Mouse (Mus musculus) liver, embryonic 13.5 days (tissue): ENCODE measurements around the gene Josd1. TPM values are rescaled to one million over a fixed set of nuclear protein-coding genes. Genes with fewer than 3 reads are reported as not detected.

Source experiments
- ATAC-seq: fragments of 200-750 bp; cut with Nextera tagmentation; 2 replicates; pipeline ENCODE4 v1.8.0; 2017; ENCODE audit warnings: low read depth, mild to moderate bottlenecking, moderate number of reproducible peaks, moderate library complexity
- DNase-seq: peaks from one replicate; pipeline ENCODE4 v3.0.0; 2022
- H3K27ac ChIP-seq: fragments of 300-500 bp; sonication (generic); 2 replicates; pipeline ENCODE4 v1.5.1; 2015; ENCODE audit warnings: moderate library complexity, mild to moderate bottlenecking, inconsistent platforms
- H3K27me3 ChIP-seq: fragments of 300-500 bp; sonication (generic); 2 replicates; pipeline ENCODE4 v1.6.1; 2015; ENCODE audit warnings: mild to moderate bottlenecking, inconsistent platforms
- H3K36me3 ChIP-seq: fragments of 300-500 bp; sonication (generic); 2 replicates; pipeline ENCODE4 v1.6.1; 2015; ENCODE audit warnings: mild to moderate bottlenecking, inconsistent platforms
- H3K4me1 ChIP-seq: fragments of 300-500 bp; sonication (generic); replicated peaks from 2 replicates; pipeline ENCODE4 v1.6.1; 2015; ENCODE audit warnings: inconsistent platforms
- H3K4me2 ChIP-seq: fragments of 300-500 bp; sonication (generic); 2 replicates; pipeline ENCODE4 v1.6.1; 2015; ENCODE audit warnings: inconsistent platforms, mild to moderate bottlenecking, moderate library complexity
- H3K4me3 ChIP-seq: fragments of 300-500 bp; sonication (generic); replicated peaks from 2 replicates; pipeline ENCODE4 v1.5.1; 2015; ENCODE audit warnings: mild to moderate bottlenecking, inconsistent platforms
- H3K9ac ChIP-seq: fragments of 300-500 bp; sonication (generic); 2 replicates; pipeline ENCODE4 v1.6.1; 2015; ENCODE audit warnings: mild to moderate bottlenecking, inconsistent platforms
- H3K9me3 ChIP-seq: fragments of 300-500 bp; sonication (generic); replicated peaks from 2 replicates; pipeline ENCODE4 v1.6.1; 2016; ENCODE audit warnings: inconsistent platforms
- WGBS: fragments of 180-500 bp; shearing (Covaris S2); methylation state at CpG from one replicate; pipeline ENCODE4 v1.1.7; 2015; ENCODE audit not compliant: insufficient replicate concordance; 5-methylcytosine and 5-hydroxymethylcytosine counted together
- polyA plus RNA-seq: library from polyadenylated mRNA; unstranded; fragments of >200 nt; fragmentation: Nextera tagmentation; extraction: Ambion mirVana; gene quantifications from 2 replicates; pipeline ENCODE4 v1.2.1, GENCODE M21; 2015

The Josd1 gene
- polyA plus RNA-seq, 1 experiment from 2014 or later = 20.0 TPM

DNA sequence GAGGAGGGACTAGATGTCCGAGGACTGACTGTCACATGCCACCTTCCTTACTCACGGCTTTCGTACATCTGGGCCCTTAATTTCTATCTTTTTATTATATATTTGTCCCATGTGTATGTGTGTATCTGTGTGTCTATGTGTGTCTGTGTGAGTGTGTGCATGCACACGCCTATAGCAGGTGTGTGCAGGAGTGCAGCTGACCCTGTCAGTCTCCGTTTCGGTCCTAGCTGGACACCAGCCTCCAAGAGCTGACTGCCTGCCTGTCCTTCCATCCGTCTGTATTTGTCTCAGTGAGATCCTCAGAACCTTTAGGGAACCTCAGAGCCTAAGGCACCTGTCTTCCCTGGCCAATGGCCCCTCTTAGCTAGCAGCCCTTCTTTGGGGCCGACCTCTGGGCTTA, 32.5 kb upstream of the Josd1 start:
- no peaks in the 10 kb centered on the region for H3K27me3 ChIP-seq
- no peak for ATAC-seq

GRCm38 (mm10) chr15:79716710-79717109, 29.0 kb upstream of the Josd1 start:
- Histone ChIP-seq H3K4me1 (peaks cover 13% of the 10 kb centered on the region), H3K4me3 (no peak overlapping the region), H3K27me3 (no peaks in the 10 kb centered on the region), H3K36me3 (peaks cover 99% of the 10 kb centered on the region), H3K27ac (no peak overlapping the region), H3K9me3 (no peaks in the 10 kb centered on the region), H3K4me2 (no peak overlapping the region), H3K9ac (no peak overlapping the region)
- 94% methylated on average over 6 of the region's 6 CpGs for WGBS
- DNase-seq = no peak
- ATAC-seq = no peak

More for the DNA sequence above, 32.5 kb upstream of the Josd1 start:
- no peak for DNase-seq
- Histone ChIP-seq H3K9ac (no peak overlapping the region), H3K4me2 (no peak overlapping the region), H3K27ac (no peak overlapping the region), H3K4me1 (0 out of 2 replicates have a peak, but pooled peaks cover 2% of the 10 kb centered on the region), H3K36me3 (peaks cover 82% of the 10 kb centered on the region), H3K9me3 (no peaks in the 10 kb centered on the region), H3K4me3 (no peak overlapping the region)
- WGBS = 91% methylated on average over 8 of the region's 8 CpGs

DNA sequence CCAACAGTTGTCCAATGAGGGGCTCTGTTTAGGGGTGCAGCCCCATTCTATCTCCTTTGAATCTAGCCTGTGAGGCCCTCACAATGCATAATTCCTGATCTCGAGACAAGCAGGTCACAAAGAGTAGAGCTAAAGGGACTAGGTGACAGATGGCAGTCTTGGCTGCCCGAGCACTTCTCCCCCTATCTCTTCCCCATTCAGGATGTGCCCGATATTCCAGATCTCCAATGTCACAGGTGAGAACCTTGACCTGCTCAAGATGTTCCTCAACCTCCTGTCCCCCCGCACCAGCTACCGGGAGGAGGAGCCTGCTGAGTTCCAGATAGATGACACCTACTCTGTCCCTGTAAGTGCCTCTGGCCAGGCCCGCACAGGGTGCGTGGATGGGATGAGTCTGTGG, 27.9 kb upstream of the Josd1 start:
- no peak for ATAC-seq

DNA sequence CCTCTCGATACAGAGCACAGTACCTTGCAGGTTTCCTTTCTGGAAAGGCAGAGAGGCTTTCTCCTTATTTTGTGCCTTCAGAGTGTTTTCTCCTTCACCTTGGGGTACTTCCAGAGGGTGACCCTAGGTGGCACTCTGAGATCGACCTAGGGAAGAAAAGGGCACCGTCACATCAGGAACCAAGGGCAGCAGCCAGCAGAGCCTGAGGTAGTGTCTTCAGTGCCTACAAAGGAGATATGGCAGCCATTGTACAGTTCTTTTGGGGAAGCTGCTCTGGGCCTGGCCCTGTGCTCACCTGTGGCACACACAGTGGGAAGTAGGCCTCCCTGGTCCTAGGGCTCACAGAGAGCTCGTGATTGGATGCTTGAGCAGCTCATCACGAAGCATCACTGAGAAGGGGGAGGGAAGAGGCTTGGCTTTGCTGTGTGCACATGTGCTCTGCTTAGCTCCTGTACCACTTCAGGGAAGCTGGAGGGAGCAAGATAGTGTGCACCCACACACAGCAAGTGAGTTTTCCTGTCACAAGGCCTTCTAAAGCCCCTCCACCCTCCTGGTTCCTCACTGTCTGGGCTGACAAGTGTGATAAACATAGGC, 20.6 kb upstream of the Josd1 start:
- Histone ChIP-seq H3K36me3 (peaks cover 75% of the 10 kb centered on the region), H3K4me1 (peaks cover 3% of the 10 kb centered on the region), H3K27me3 (no peaks in the 10 kb centered on the region), H3K9me3 (no peaks in the 10 kb centered on the region), H3K9ac (no peak overlapping the region), H3K27ac (no peak overlapping the region; the same call in 1 of the 2 replicates), H3K4me2 (no peak overlapping the region), H3K4me3 (no peak overlapping the region)
- DNase-seq (no peak), ATAC-seq (no peak)
- 82% methylated on average over 5 of the region's 5 CpGs for WGBS

More for the DNA sequence above, 27.9 kb upstream of the Josd1 start:
- no peak for DNase-seq
- H3K36me3 ChIP-seq = peaks cover 100% of the 10 kb centered on the region
- no peaks in the 10 kb centered on the region for H3K9me3 ChIP-seq
- no peaks in the 10 kb centered on the region for H3K27me3 ChIP-seq
- 89% methylated on average over 7 of the region's 7 CpGs for WGBS
- no peak overlapping the region for H3K27ac ChIP-seq
- H3K4me2 ChIP-seq = no peak overlapping the region
- no peak overlapping the region for H3K9ac ChIP-seq
- H3K4me3 ChIP-seq = no peak overlapping the region
- peaks cover 13% of the 10 kb centered on the region for H3K4me1 ChIP-seq

DNA sequence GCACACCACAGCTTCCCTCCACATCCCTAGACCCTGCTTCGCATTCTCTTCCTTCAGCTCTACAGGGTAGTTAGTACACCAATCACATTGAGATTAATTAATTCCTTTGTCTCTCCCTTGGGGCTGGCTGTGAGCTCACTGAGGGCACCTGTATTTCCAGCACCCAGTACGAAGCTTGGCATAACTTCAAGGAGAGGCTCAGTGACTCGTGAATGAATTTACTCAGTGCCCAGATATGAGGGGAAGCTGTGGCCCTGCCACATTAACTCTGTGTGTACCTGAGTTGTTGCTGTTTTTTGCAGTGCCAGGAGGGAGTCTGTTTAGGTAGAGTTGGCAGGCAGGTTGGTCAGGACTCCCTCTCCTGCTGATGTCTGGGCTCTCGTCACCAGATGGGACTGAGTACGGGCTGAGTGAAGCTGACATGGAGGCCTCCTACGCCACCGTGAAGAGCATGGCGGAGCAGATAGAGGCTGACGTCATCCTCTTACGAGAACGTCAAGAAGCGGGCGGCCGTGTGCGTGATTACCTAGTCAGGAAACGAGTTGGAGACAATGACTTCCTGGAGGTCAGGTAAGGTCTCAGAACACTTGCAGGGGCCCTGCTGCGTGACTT, 19.0 kb upstream of the Josd1 start:
- no peak for ATAC-seq
- H3K4me1 ChIP-seq = no peaks in the 10 kb centered on the region
- H3K27ac ChIP-seq = no peak overlapping the region
- no peak overlapping the region for H3K4me2 ChIP-seq
- 84% methylated on average over 17 of the region's 17 CpGs for WGBS
- no peak for DNase-seq
- no peaks in the 10 kb centered on the region for H3K27me3 ChIP-seq
- no peak overlapping the region for H3K9ac ChIP-seq
- H3K36me3 ChIP-seq = peaks cover 59% of the 10 kb centered on the region
- no peaks in the 10 kb centered on the region for H3K9me3 ChIP-seq
- H3K4me3 ChIP-seq = no peak overlapping the region

DNA sequence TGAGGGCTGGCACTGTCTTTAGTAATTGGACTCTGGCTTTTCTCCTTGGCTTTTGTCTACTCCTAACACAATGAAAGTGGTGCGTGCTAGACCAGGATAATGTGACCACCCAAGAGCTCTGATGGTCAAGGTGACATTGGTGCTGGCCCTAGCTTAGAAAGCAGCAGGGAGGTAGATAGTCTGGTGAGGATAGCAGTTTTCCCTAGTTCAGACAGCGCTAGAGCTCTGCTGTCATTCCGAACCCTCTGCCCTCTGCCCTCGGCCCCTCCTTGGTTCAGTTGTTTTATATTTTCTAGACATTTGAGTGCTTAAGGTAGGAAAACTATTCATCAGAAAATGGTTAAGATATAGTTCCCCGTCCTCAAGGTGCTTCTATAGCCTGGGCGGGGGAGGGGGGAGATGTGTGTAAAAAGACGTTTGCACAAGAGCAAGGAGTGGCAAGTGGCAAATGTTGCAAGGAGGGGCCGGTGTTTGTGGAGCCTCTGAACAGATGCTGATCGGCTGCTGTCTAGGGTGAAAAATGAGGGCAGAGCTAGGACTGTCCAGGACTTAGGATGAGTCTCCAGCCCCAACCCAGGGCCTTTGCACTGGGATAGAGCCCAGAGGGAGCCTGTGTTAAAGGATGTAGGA, 10.0 kb upstream of the Josd1 start:
- H3K27ac ChIP-seq = peak overlapping the region; percentile 95; the same call in 1 of the 2 replicates

DNA sequence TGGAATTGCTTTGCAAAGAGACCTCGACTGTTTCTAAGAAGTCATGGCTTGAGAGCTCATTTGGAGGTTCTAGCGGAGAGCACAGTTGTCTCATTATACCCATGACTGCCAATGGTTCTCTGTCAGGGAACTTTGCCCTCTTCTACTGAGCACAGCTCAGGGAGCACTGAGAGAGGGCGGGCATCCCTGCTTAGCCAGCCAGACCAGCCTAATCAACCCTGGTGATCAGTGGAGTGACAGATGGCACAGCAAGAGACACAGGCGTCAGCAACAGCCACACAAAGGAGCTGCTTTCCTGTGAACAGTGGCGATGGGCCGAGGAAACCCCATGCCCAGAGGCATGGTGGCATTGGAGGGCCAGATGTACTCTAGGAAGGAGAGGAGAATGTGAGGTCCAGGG, 9.3 kb upstream of the Josd1 start:
- peaks cover 39% of the 10 kb centered on the region for H3K36me3 ChIP-seq
- peak overlapping the region; percentile 7; the same call in 1 of the 2 replicates for H3K9ac ChIP-seq
- no peak overlapping the region; the same call in 1 of the 2 replicates for H3K4me3 ChIP-seq
- peaks cover 64% of the 10 kb centered on the region for H3K4me1 ChIP-seq
- H3K27me3 ChIP-seq = no peaks in the 10 kb centered on the region
- ATAC-seq (no peak), DNase-seq (no peak)
- H3K4me2 ChIP-seq = no peak overlapping the region
- 69% methylated on average over 6 of the region's 6 CpGs for WGBS
- H3K27ac ChIP-seq = peak overlapping the region; percentile 95
- H3K9me3 ChIP-seq = no peaks in the 10 kb centered on the region

More for the DNA sequence above, 10.0 kb upstream of the Josd1 start:
- Histone ChIP-seq H3K9ac (0 out of 2 replicates have a peak overlapping the region, but pooled peaks have one; percentile 7), H3K4me1 (peaks cover 57% of the 10 kb centered on the region), H3K27me3 (no peaks in the 10 kb centered on the region), H3K36me3 (peaks cover 39% of the 10 kb centered on the region), H3K4me2 (no peak overlapping the region), H3K9me3 (no peaks in the 10 kb centered on the region), H3K4me3 (no peak overlapping the region)
- DNase-seq (no peak), ATAC-seq (no peak)
- 71% methylated on average over 9 of the region's 9 CpGs for WGBS

GRCm38 (mm10) chr15:79696508-79696907, 8.8 kb upstream of the Josd1 start:
- Histone ChIP-seq H3K9me3 (no peaks in the 10 kb centered on the region), H3K4me3 (0 out of 2 replicates have a peak overlapping the region, but pooled peaks have one; percentile 7), H3K27me3 (no peaks in the 10 kb centered on the region), H3K27ac (peak overlapping the region; percentile 95), H3K9ac (peak overlapping the region; percentile 7; the same call in 1 of the 2 replicates), H3K36me3 (peaks cover 39% of the 10 kb centered on the region), H3K4me2 (peak overlapping the region; percentile 97), H3K4me1 (peaks cover 69% of the 10 kb centered on the region)
- ATAC-seq (no peak), DNase-seq (no peak)
- WGBS = 87% methylated on average over 2 of the region's 2 CpGs

GRCm38 (mm10) chr15:79695516-79695915, 7.8 kb upstream of the Josd1 start:
- peak overlapping the region; percentile 95 for H3K27ac ChIP-seq
- peaks cover 39% of the 10 kb centered on the region for H3K36me3 ChIP-seq
- peak; percentile 52 for ATAC-seq
- H3K9ac ChIP-seq = peak overlapping the region; percentile 99
- H3K27me3 ChIP-seq = no peaks in the 10 kb centered on the region
- H3K4me2 ChIP-seq = peak overlapping the region; percentile 97
- H3K9me3 ChIP-seq = no peaks in the 10 kb centered on the region
- DNase-seq = peak; percentile 73
- H3K4me3 ChIP-seq = peak overlapping the region; percentile 95
- 11% methylated on average over 3 of the region's 3 CpGs for WGBS
- H3K4me1 ChIP-seq = peaks cover 72% of the 10 kb centered on the region

GRCm38 (mm10) chr15:79694512-79694911, 6.8 kb upstream of the Josd1 start:
- Histone ChIP-seq H3K27me3 (no peaks in the 10 kb centered on the region), H3K4me2 (peak overlapping the region; percentile 97), H3K27ac (peak overlapping the region; percentile 95), H3K36me3 (peaks cover 36% of the 10 kb centered on the region), H3K9ac (peak overlapping the region; percentile 99), H3K4me1 (peaks cover 78% of the 10 kb centered on the region), H3K9me3 (no peaks in the 10 kb centered on the region), H3K4me3 (peak overlapping the region; percentile 95)
- ATAC-seq (peak; percentile 36), DNase-seq (peak; percentile 76)
- WGBS = 8% methylated on average over 4 of the region's 4 CpGs

- H3K27ac ChIP-seq = peak overlapping the region; percentile 95
- peak overlapping the region; percentile 97 for H3K4me2 ChIP-seq
- no peaks in the 10 kb centered on the region for H3K9me3 ChIP-seq
- ATAC-seq (no peak), DNase-seq (peak; percentile 45)
- H3K4me3 ChIP-seq = peak overlapping the region; percentile 95
- peaks cover 30% of the 10 kb centered on the region for H3K36me3 ChIP-seq
- H3K27me3 ChIP-seq = no peaks in the 10 kb centered on the region
- H3K9ac ChIP-seq = peak overlapping the region; percentile 99
- H3K4me1 ChIP-seq = peaks cover 84% of the 10 kb centered on the region
- 16% methylated on average over 11 of the region's 11 CpGs for WGBS
These were observed 6.0 kb upstream of the Josd1 start for GRCm38 (mm10) chr15:79693740-79694139.
